Mouse (Mus musculus): Measurements from ENCODE around the gene Zfp850.
"Not testable (repeated sequence)": the region's sequence is repeated elsewhere in the genome, so short reads cannot be mapped to it uniquely, and the experiment has no call there.

Gene Zfp850

DNA sequence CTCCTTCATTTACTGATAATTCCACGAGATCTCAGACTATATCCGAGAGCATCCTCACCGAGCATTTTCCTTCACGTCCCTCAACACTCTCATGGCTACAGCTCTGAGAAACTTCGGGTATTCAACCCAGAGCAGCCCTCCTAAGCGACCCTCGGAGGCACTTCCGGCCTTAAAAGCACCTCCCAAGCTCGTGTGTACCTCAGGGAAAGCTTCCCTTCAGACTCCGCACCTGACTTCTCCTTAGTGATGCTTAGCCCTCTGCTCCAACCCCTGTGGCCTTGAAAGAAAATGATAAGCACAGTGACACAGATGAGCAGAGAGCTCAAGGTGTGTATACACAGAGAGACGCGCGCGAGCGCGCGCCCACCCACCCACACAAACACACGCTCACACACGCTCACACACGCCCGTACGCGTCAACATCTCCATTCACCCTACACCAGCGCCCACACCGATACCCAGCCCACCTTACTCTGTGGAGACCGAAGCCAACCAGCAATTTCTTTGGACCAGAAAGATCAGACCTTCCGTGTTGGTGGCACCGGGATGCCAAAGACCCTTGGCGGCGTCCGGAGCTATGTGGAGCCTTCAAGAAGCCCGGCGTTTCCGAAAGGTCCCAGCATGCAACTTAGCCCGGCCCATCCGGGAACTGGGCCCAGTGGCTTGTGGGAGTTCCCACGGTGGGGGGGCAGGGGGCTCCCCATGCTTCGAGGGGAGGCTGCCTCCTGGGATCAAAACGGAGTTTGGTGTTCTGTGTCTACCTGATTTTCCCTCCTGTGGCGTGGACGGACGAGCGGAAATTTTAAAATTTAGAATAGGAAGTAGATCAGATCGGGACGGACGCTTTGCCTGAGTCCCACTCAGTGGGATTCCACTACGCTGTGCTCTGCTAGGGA lies at the start of gene Zfp850:
Zfp850 (minus strand) TSS at position 567 of the 896 bp plus-strand sequence.
- DNase-seq (ENCODE audit: low read depth, low spot score) = peak; percentile 90

DNA sequence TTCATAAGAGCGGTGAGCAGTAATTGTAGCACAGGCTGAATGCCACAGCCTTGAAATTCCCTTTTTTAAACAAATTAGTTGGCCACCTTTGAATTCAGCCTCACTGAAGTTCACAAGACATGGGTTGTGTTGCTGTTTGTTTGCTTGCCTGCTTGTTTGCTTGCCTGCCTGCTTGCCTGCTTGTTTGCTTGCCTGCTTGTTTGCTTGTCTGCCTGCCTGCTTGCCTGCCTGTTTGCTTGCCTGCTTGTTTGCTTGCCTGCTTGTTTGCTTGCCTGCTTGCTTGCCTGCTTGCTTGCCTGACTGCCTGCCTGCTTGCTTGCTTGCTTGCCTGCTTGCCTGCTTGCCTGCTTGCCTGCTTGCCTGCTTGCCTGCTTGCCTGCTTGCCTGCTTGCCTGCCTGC lies 46.1 kb upstream of the Zfp850 start:
- DNase-seq (ENCODE audit: low read depth, low spot score) = no peak

DNA sequence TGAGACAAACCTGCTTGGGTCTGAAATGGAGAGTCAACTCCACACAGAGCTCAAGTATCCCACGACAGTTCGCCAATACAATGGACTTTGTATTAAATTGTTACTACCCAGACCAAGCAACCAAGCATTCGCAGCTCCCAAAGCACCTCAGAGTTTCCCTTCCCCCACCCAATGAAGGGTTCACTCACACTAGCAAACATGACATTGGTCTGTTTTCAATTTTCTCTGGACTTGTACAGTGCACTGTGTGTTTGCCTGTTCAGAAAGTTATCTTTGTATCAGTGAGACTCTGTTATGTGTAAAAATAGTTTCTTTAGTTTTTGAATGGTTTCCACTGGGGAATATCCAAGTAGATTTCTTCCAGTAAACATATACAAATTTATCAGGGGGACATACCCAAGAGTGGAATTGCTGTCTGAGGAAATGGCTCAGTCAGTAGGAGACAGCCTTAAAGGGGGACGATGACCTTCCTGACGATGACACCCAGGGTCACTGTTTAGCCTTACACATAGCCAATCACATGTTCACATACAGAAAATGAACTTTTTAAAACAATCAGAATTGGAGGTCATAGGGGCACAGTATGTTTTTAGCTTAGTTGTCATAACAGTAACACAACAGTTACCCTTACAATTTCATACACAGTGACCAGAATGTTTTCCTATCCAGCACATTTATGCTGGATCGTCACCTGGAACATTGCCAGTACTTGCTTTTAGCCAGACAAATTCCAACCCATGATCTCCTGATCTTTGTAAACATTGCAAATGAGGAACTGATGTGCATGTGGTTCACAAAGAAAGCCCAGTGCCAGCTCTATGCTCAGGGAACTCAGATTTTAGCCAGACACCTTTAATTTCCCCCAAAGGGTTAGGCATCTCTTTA lies 39.4 kb upstream of the Zfp850 start:
- no peak for DNase-seq (ENCODE audit: low read depth, low spot score)

DNA sequence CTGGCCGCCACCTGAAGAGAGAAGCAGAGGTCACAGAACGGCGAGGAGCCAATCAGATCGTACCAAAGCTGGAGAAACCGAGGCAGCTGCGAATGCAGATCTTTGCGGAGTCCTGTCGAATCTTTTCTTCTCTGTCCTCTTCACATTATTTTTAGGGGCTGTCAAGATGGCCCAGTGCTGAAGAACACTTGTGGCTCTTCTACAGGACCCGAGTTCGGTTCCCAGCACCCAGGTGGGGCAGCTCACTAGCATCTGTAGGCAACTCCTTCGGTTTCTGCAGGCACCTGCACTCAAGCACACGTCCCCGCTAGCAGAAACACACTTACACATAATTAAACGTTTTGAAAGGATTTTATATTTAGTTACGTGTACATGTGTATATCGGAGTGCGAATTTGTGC lies 36.7 kb upstream of the Zfp850 start:
- no peak for DNase-seq (ENCODE audit: low read depth, low spot score)

DNA sequence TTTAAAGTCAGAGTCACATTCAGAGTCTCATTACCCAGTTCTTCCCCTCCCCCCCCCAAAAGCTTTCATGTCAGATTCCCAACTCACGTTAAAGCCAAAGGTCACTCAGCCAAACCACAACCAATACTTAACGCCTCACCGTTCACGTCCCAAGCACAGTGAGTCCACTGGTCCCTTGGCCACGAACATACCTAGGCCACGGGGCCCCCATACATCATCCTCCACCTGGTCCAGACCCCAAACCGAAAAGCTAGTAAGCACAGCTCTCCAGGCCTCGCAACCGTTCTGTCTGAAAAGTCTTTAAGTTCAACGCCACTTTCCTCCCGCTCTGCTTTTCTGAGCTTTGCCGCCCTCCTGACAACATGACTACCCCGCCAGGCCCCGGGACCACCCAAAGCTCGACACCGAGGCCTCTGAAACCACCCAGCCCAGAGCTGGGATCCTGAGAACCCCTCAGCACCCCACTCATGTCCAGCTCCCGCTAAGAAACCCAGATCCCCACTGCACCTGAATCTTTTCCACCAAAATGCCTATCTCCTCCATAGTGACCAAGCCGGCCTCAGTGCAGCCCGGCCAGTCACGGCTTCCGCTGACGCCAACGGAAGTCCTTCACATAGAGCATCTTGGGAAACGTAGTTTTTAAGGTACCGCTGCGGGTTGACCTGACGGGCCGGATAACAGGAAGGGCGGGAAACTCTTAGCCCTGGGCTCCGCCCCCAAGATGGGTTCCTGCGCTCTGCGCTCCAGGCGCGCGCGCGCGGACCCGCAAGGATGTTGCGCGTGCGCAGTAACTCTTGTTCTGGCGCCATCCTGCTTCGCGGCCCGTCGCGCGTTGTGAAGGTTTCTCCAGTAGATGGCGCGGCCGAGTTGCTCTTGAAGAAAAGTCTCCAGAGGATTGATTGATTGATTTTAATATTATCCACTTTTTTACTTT lies 35.8 kb upstream of the Zfp850 start, which contains the start of gene Psmc4:
Psmc4 (minus strand) TSS at position 626 of the 934 bp plus-strand sequence.
- DNase-seq (ENCODE audit: low read depth, low spot score) = peak; percentile 100

DNA sequence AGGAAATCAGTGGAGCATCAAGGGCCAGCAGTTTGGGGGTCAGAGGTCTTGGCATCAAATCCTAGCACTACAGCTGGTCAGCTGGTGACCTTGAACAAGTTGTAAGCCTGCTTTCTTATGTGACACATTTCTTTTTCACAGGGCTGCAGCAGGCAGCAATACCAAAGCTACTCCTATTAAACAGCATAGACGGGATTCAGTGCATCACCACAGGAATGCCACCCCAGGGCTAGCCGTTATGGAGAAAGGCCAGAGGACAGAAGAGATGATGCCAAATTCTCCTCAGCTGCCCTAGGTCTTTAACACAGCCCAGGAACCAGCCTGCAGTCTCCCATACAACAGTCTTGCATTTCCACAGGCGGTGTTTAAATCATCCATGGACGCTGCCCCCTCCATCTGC lies 30.6 kb upstream of the Zfp850 start:
- no peak for DNase-seq (ENCODE audit: low read depth, low spot score)

DNA sequence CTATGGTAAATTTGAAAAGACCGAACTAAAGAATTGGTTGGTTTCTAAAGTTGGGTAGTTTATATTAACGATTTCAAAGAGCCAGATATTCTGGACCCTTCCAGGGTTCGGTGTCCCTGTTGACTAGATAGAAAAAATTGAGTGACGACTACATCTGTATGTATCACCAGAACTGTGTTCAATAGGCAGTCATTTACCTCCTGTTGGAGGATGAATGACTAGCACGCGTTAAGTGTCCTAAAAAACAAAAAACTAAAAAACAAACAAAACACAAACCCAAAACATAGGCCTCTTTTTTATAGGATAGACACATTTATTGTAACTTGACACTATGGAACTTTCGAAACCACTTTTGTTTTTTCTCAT lies 513 bp upstream of the Zfp850 start:
- DNase-seq (ENCODE audit: low read depth, low spot score) = no peak

DNA sequence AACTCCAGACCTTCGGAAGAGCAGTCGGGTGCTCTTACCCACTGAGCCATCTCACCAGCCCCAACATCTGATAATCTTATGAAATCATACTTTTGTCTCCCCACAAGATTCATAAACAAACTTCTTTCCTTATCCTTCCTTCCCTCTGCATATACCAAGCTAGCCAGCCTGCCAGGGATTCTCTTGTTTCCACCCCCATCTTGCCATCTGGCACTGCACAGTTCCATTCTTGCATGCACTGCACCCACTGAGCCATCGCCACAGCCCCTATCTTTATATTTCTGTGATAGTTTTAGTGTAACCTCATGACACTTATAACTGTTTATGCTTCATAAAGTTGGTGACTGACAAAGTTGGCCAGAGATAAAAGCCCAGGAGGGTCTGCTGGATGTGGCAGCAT lies 3.6 kb downstream of the Zfp850 start:
- DNase-seq (ENCODE audit: low read depth, low spot score) = peak; percentile 68

DNA sequence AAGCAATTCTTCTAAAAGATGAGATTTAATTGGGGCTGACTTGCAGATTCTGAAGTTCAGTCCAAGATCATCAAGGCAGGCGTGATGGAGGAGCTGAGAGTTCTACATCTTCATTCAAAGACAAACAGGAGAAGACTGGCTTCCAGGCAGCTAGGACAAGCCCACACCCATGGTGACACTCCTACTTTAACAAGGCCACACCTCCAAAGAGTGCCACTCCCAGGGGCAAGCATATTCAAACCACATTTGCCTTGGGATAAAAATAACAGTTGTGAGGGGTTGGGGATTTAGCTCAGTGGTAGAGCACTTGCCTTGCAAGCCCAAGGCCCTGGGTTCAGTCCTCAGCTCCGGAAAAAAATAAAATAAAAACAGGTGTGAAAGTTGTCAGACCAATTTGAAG lies 31.7 kb downstream of the Zfp850 start:
- no peak for DNase-seq (ENCODE audit: low read depth, low spot score)

DNA sequence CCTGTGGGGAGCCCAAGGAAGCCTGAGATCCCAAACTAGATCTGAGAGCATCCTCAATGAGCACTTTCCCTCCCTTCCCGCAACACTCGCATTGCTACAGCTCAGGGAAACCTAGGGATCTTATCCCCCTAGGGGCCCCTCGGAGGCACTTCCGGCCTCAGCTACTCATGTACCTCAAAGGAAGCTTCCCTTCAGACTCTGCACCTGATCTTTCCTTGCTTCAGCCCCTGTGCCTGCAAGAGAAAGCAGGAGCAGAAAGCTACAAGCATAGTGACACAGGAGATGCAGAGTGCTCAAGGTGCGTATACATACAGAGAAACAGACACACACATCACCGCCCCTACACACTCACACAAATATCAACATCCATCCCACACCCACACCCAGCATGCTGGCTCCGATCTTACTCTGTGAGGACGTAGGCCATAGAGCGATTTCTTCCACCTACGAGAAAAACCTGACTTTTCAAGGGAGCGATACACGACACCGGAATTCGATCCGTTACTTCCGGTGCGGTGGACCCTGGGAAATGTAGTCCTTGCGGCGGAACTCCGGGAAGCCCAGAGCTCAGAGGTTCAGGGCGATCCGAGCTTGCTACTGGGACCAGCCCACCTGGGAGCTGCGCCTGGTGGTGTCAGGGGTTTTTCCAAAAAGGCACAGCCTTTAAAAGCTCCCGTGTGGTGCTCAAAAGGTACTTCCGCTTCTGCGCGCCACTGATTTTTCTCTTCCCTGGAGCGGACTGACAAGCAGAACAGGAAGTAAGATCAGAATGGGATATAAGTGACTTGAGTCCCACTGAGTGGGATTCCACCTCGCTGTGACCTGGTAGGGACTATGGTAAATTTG lies 35.0 kb downstream of the Zfp850 start, which contains the start of gene Zfp780b:
Zfp780b (minus strand) TSS at position 489 of the 846 bp plus-strand sequence.
- peak; percentile 91 for DNase-seq (ENCODE audit: low read depth, low spot score)

DNA sequence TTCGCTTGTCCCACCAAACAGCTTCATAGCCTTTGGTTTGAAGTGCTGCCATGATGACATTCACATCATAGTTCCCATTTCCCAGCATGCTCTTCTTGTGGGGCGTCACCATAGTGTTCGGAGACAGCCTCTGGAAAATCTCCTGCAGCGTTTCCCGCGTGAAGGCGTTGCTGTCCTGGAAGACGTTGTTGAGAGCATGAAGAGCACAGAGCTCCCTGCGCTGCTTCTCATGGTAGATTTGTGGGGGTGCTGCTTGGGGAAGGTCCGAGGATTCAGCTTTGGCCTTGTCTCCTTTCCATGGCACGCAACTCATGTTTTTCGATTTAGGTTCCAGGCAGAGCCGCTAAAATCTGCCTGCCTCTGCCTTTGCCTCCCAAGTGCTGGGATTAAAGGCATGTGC lies 64.5 kb downstream of the Zfp850 start:
- DNase-seq (ENCODE audit: low read depth, low spot score) = not testable (repeated sequence)

DNA sequence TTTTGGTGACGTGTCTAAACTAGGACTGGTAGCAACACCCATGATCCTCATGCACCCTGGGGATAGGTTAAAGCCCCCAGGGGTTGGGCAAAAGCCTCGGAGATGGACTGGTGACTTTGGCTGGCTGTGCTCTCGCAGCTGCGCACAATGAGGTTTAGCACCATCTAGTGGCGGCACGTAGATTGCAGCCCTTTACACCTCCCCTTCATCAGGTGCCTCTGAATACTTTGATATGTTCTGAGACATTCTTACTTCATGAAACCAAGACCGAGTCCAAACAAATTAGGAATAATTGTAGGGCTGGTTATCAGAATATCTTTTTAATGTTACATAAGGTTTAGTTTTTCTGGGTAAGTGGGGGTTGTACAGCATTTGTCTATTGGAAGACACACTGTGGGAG lies 72.0 kb downstream of the Zfp850 start:
- not testable (repeated sequence) for DNase-seq (ENCODE audit: low read depth, low spot score)

Data from brain, adult 2 months (tissue).